Mouse (Mus musculus) erythroblast, adult 5-6 weeks (primary cell): ENCODE data around the gene L3mbtl4. TPM values are rescaled to one million over a fixed set of nuclear protein-coding genes. Genes with fewer than 3 reads are reported as not detected.
"Not testable (repeated sequence)": the region's sequence is repeated elsewhere in the genome, so short reads cannot be mapped to it uniquely, and the experiment has no call there.

Source experiments
- ATAC-seq: replicated peaks from 2 replicates; pipeline ENCODE4 v1.8.0; 2016; ENCODE audit warnings: moderate number of reproducible peaks, mild to moderate bottlenecking, moderate TSS enrichment, inconsistent platforms; ENCODE audit not compliant: poor library complexity, low FRiP score, severe bottlenecking
- total RNA-seq, 2 experiments: library from RNA; stranded (forward) in 1 of 2; stranded (reverse) in 1 of 2; fragments of 150-400 nt in 1 of 2; fragments of 200-764, 138-1000 nt in 1 of 2; gene quantifications; 2 replicates each; pipeline versions ENCODE4 v1.2.3 to v1.2.4; 2015 to 2017; ENCODE audit warnings: low replicate concordance in 2 of 2

The L3mbtl4 gene
- total RNA-seq, 2 experiments from 2014 or later = not detected

DNA sequence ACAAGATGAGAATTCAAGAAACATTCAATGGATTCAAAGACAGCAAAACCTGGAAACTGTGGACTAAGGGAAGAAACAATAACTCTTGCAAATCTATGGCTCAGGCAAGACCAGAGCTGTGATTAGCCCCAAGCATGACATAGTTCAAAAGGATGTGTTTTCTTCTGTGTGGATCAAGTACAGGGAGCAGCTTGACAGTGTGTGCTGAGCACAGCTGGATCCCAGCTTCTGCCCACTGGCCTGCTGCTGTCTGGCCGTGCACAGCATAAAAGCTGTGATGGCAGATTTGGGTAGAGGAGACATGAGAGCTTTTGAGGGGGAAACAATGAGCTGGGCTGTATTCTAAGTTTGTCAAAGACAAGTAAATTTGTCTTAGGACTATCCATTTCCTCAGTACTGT, 84.1 kb downstream of the L3mbtl4 start:
- ATAC-seq = no peak

DNA sequence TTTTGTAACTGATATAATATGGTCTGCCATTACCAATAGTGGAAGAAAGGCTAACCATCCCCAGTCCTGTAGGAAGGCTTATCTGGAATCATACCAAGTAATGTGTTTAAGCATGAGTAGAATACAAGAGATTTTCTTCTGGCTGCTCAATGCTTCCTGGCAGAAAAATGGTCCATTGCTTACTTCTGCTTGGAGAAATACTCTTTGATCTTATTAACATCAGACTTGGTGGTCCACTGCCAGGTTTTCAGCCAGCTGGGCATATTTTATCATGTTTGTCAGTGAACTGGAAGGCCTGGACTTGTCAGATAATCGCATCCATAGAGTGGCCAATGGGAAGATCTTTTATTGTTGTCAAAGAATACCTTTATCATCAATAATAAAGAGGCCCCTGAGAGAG, 97.5 kb downstream of the L3mbtl4 start:
- no peak for ATAC-seq

- ATAC-seq = no peak
Measured at GRCm38 (mm10) chr17:68388481-68388880, 114.9 kb downstream of the L3mbtl4 start.

DNA sequence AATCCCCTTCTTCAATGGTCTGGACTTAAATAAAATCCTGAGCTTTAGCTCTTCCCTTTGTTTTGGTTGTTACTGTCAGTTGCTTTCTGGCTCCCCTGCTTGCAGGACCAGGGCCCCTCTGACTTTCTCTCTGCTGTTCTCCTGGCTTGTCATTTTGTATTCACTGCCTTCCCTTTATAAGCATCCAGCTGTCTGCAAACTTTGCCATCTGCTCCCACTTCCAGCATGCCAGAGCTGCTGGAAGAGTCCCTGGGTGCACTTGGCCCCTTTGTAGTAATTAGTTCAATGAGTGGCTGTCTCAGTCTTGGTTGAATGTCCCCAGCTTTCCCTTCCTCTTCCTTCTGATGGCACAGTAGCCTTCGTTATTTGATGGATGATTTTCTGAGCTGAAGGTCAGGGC, 132.4 kb downstream of the L3mbtl4 start:
- ATAC-seq = no peak

DNA sequence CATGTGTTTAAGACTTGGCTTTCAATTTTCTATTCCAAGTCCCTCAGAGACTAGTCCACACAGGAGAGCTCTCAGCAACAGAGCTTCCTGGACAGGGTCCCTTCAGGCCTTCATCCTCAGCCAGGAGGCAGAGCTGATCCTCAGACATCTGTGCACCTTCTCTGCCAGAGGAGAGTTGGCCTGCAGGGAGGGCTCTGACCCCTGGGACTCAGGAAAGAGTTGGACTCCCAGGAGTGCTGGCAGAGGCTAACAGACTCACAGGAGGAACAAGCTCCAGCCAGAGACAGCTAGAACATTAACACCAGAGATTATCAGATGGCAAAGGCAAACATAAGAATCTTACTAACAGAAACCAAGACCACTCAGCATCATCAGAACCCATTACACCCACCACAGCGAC, 133.5 kb downstream of the L3mbtl4 start:
- not testable (repeated sequence) for ATAC-seq

DNA sequence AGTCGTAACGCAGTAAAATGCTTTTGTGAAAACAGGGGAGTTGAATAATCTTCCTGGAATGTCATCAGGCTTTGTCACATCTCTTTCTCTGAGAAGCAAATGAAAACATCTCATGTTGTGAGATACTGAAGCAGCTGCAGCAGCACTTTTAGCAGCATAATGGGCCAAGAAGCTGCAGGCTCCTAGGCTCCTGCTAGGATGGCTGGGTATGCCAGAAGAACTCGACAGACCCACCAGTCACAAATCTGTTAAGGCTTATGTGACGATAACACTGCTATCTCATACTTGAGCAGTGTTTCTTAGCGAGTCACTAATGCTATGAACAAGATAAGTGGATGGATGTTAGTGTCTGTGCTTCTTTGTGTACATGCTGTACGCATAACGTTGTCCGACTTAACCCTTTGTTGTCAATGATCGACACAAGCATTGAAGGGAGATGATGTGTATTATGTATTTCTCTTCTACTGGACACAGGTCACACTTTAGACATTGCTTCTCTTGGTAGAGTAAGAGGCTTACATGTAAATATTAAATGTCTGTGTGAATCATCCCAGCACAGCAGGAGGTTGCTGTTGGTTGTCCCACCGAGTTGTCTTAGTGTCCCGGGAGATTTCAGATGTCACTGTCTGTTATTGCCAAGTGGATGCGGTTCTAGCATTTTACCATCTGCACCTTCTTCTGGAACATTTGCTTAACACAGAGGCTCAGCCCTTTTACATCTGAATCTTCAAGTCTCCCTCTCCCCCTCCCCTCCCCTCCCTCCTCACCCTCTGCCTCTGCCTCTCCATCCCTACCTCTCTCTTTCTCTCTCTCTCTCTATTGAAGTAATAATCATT, 149.3 kb downstream of the L3mbtl4 start:
- ATAC-seq = no peak

DNA sequence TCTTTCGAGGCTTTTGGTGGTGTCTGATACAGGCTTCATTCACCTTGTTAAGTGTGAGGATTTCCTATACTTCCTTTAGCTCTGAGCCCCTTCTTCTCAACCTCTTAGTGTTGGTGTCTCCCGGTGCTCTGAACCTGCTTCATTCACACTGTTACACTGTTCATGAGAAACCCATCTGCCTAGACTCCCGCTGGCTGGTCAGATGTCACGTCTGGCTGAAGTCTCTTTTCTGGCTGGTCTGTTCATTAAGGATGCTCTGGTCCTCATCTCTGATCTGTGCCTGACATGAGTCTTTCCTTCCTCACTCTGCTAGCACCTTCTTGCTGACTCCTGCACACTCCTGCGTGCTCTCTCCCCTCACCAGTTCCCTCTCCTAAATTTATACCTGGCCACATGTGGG, 160.0 kb downstream of the L3mbtl4 start:
- ATAC-seq = no peak

DNA sequence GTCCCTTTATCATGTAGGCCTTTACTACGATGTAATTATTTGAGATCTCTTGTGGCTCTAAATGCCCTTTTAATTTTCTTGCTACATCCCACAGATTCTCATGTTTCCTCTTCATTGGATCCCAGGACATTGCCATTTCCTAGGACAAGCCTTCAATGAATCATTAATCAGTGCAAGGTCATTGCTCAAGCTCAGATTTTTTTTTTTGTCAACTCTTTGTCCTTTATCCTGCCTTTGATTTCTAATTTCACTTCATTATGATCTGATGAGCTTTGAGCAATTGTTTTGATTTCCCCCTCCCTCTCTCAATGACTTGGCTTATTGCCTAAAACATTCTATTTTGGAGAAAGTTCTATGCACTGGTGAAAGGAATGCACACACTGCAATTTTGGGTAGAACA, 177.3 kb downstream of the L3mbtl4 start:
- ATAC-seq = no peak

GRCm38 (mm10) chr17:68461471-68461870, 187.9 kb downstream of the L3mbtl4 start:
- no peak for ATAC-seq

- ATAC-seq = no peak
Measured at GRCm38 (mm10) chr17:68467311-68467710, 193.7 kb downstream of the L3mbtl4 start.

GRCm38 (mm10) chr17:68490065-68490691, 216.6 kb downstream of the L3mbtl4 start:
- no peak for ATAC-seq

- ATAC-seq = no peak
Measured at GRCm38 (mm10) chr17:68492231-68492630, 218.6 kb downstream of the L3mbtl4 start.

DNA sequence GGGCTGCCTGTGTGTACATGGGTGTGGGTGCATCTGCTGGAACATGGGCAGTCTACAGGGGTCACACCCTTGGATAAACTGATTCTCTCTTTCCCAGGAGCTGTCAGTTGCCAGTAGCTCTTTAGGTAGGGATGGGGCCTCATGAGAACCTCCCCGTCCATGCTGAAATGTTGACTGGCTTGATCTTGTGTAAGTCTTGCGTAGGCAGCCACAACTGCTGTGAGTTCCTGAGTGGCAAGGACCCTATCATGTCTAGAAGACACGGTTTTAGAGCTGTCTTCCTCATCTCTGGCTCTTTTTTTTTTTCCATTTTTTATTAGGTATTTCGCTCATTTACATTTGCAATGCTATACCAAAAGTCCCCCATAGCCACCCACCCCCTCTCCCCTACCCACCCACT, 229.4 kb downstream of the L3mbtl4 start:
- ATAC-seq = not testable (repeated sequence)

DNA sequence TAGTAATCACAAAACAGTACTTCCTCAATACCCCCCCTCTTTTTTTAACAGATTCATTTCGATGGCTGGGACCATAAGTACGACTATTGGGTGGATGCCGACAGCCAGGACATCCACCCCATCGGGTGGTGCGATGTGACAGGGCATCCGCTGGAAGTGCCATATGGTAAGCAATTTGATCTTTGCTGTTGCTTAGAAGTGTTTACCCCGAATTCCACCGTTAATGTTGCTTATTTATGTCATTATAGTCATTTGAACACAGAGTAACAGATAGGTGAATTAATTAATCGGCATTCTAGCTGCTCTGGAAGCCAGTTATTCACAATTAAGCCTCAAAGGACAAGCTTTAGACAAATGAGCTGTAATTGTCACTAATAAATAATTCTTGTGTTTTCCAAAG, 286.1 kb downstream of the L3mbtl4 start:
- no peak for ATAC-seq

- no peak for ATAC-seq
Measured at GRCm38 (mm10) chr17:68560264-68560663, 286.7 kb downstream of the L3mbtl4 start.

DNA sequence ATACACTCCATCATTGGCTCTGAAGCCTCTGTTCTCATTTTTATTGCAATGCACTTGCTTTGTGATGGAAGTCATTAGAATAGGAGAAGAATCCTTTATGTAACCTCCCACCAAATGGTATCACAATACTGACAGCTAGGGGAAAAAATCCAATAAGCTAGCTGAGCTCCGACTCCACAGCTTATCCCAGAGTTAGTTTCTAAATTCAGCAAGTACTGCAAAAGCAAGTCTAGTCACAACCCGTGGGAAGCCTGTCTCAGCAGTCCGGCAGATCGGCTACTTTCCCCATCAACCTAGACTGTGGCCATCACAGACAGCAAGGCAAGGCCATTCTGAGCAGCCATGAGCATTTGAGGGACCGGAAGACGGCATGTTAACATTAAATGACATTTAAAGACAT, 298.2 kb downstream of the L3mbtl4 start:
- no peak for ATAC-seq

- ATAC-seq = no peak
Measured at GRCm38 (mm10) chr17:68585195-68585594, 311.6 kb downstream of the L3mbtl4 start.

DNA sequence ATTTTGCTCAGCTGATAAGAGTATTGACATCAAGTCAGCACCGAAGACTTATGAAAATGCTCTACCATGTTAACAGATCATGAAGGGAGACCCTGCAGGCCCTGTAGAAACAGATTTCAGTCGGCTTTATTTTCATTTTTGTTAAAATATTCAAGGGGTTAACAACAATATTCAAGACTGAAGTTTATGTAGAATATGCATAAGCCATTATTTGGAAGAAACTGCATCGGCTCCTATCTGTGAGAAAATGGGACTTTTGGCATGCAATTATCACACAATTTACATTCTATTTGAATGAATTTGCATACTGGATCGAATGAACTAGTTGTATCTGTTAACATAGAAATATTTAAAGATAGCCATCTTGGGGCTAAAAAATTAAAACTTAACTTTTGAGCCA, 318.0 kb downstream of the L3mbtl4 start:
- no peak for ATAC-seq

- no peak for ATAC-seq
Measured at GRCm38 (mm10) chr17:68602744-68603143, 329.1 kb downstream of the L3mbtl4 start.

DNA sequence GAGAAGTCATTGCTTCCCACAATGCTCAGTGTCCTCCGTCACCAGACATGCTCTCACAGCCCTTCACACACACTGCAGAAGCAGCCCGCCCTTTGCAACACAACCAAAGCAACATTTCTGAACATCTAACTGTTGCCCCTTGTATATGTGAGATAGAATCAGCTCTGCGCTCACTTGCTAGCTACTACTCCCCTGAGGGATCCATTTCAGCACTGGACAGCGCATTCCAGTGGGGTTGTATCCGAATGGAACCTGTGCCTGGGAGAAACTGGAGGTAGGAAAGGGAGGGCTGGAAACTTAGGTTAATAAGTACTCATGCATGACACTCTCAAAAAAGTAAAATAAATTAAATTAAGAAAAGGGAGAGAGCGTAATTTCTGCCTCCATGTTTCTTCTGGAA, 334.1 kb downstream of the L3mbtl4 start:
- no peak for ATAC-seq

GRCm38 (mm10) chr17:68611247-68611646, 337.6 kb downstream of the L3mbtl4 start:
- no peak for ATAC-seq
